Mouse (Mus musculus): Measurements from ENCODE around the gene Tob1. TPM values are rescaled to one million over a fixed set of nuclear protein-coding genes. Genes with fewer than 3 reads are reported as not detected.

Gene Tob1
- polyA plus RNA-seq, 1 experiment from 2014 or later = 30.0 TPM

DNA sequence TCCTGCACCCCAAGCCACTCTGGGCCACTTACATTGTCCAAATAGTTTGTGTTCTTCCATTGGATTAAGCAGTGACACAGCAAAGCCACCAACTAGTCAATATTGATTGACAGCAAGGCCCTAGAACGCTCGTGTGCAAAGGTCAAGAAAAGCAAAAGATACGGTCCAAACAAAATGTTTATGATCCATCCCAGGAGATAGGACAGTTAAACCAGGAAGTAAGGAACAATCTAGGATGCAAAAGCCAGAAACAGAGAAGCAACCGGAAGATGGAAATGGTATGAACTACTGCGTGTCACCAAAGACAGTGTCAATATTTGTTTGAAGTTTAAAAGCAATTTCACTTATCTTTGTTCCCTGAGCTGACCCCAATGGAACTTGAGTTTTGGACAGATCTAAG is 9.1 kb upstream of the Tob1 start:
- Histone ChIP-seq H3K36me3 (no peaks in the 10 kb centered on the region), H3K9me3 (no peaks in the 10 kb centered on the region), H3K27ac (no peak overlapping the region), H3K4me3 (no peak overlapping the region), H3K27me3 (no peaks in the 10 kb centered on the region), H3K4me1 (0 out of 2 replicates have a peak, but pooled peaks cover 3% of the 10 kb centered on the region), H3K9ac (no peak overlapping the region), H3K4me2 (replicated peaks) (no peak overlapping the region)
- 91% methylated on average over 5 of the region's 5 CpGs for WGBS
- ATAC-seq (ENCODE audit: low FRiP score, low read depth) = no peak

DNA sequence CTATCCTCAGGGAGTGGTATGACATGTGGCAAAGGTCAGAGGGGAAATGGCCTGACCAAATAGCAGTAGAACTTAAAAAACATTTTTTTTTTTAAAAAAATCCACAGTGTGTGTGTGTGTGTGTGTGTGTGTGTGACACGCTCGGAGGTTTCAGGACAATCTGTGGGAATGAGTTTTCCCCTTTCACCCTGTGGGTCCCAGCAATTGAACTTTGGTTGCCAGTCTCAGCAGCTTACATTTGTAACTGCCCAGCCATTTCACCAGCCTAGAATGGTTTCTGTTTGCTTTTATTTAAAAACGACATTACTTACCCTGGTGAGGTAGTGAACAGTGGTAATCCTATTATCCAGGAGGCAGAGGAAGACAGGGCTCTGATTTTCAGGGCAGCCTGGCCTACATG is 8.2 kb upstream of the Tob1 start:
- Histone ChIP-seq H3K36me3 (no peaks in the 10 kb centered on the region), H3K4me2 (replicated peaks) (no peak overlapping the region), H3K4me1 (0 out of 2 replicates have a peak, but pooled peaks cover 3% of the 10 kb centered on the region), H3K27me3 (no peaks in the 10 kb centered on the region), H3K27ac (no peak overlapping the region), H3K9ac (no peak overlapping the region), H3K9me3 (no peaks in the 10 kb centered on the region), H3K4me3 (no peak overlapping the region)
- ATAC-seq (ENCODE audit: low FRiP score, low read depth) = no peak
- 70% methylated on average over 3 of the region's 3 CpGs for WGBS

DNA sequence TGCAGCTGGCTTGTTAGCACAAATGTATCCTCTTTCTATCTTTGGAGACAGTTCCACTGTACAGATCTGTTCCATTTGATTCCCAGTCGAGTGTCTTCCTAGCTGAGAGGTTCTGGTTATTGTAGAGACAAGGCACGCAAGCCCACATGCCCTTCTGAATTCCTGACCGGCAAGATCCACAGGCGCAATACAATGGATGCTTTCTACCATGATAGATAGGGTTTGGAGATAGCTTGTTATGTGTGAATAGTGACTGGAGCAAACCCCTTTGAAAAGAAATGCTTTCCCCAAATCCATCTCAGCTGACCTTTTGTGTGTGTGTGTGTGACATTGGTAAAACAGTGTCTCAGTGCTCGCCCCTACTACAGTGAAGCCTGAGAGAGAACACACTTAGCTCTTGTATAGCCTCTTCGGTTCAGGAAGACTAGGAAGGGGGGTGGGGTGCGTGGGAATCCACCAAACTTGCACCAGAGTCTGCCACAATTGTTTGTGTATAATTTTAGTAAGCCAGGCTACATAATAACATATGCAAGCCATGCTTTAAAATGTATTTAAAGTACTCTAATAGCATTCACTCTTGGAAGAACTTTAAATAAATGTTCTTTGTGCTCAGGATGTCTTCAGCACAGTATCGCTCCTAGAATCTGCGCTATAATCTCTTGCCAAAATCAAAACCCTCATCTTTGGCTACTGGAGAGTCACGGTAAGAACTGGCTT is 4.7 kb upstream of the Tob1 start:
- Histone ChIP-seq H3K4me3 (no peak overlapping the region), H3K4me1 (peaks cover 6% of the 10 kb centered on the region; the same call in 1 of the 2 replicates), H3K27ac (no peak overlapping the region), H3K9ac (no peak overlapping the region), H3K4me2 (replicated peaks) (no peak overlapping the region), H3K9me3 (no peaks in the 10 kb centered on the region), H3K36me3 (no peaks in the 10 kb centered on the region), H3K27me3 (no peaks in the 10 kb centered on the region)
- no peak for ATAC-seq (ENCODE audit: low FRiP score, low read depth)
- 87% methylated on average over 10 of the region's 10 CpGs for WGBS

DNA sequence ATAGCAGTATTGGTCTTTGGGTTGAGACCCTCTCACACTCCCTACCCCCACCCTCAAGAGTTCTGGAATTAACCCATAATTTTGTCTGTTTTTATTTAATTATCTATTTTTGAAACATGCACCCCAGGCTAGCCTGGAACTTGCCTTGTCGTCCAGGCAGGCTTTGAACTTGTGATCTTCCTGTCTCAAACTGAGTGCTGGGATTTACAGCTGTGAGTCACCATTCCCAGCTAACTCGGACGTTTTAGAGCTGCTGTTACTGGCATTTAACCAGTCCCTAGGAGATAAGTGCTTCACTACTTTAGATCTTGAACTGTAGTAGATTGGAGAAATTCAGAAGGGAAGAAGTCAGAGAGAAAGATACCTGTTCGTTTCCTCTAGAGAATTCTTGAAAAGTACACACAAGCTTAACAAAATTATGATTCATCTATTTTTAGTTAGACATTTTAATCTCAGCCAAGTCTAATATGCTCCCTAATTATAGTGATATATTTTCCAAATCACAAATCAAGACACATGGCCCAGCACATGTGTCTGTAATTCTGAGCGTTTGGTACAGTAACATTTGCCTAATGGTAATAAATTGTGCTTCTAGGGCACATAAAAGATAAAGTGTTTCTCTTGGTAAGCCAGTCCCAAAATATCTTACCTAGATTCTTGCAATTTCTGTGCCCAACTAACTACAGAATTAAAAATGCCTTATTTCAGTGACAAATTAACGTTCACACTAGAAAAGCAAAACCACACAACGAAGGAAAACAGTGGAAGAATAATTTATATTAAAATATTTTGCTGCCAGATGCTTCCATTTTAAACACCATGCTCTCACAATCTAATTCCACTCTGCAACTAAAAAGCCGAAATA is 2.2 kb upstream of the Tob1 start:
- Histone ChIP-seq H3K4me1 (peaks cover 18% of the 10 kb centered on the region), H3K9me3 (no peaks in the 10 kb centered on the region), H3K36me3 (peaks cover 6% of the 10 kb centered on the region), H3K27me3 (no peaks in the 10 kb centered on the region), H3K9ac (no peak overlapping the region), H3K27ac (no peak overlapping the region; the same call in 1 of the 2 replicates), H3K4me3 (peak overlapping the region; percentile 54; the same call in 1 of the 2 replicates), H3K4me2 (replicated peaks) (peak overlapping the region; percentile 88)
- 33% methylated on average over 8 of the region's 8 CpGs for WGBS
- ATAC-seq (ENCODE audit: low FRiP score, low read depth) = no peak

DNA sequence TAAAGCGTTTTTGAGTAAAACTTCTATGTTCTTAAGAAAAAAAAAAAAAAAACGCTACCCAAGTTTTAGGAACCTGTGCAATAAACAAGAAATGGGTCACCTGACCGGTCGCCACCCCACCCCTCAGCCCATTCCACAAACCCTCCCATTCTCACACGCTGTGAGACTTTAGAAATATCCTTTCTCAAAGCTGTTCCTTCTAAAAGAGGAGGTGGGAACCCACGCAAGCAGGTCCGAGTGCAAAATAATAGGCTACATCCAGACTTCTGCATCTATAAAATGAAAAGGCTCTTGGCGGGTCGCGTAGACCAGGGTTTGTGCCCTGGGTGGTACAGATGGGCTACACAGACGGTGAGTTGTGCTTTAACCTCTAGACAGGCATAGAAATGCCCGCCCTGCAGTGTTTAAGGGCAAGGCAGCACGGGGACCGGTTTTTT is 1.5 kb upstream of the Tob1 start:
- no peak for ATAC-seq (ENCODE audit: low FRiP score, low read depth)
- WGBS = 1% methylated on average over 14 of the region's 14 CpGs
- H3K36me3 ChIP-seq = peaks cover 11% of the 10 kb centered on the region
- H3K27me3 ChIP-seq = no peaks in the 10 kb centered on the region
- H3K4me2 ChIP-seq (replicated peaks) = peak overlapping the region; percentile 88
- H3K4me1 ChIP-seq = peaks cover 23% of the 10 kb centered on the region
- H3K9me3 ChIP-seq = no peaks in the 10 kb centered on the region
- H3K27ac ChIP-seq = peak overlapping the region; percentile 91
- H3K4me3 ChIP-seq = peak overlapping the region; percentile 54
- H3K9ac ChIP-seq = peak overlapping the region; percentile 62

DNA sequence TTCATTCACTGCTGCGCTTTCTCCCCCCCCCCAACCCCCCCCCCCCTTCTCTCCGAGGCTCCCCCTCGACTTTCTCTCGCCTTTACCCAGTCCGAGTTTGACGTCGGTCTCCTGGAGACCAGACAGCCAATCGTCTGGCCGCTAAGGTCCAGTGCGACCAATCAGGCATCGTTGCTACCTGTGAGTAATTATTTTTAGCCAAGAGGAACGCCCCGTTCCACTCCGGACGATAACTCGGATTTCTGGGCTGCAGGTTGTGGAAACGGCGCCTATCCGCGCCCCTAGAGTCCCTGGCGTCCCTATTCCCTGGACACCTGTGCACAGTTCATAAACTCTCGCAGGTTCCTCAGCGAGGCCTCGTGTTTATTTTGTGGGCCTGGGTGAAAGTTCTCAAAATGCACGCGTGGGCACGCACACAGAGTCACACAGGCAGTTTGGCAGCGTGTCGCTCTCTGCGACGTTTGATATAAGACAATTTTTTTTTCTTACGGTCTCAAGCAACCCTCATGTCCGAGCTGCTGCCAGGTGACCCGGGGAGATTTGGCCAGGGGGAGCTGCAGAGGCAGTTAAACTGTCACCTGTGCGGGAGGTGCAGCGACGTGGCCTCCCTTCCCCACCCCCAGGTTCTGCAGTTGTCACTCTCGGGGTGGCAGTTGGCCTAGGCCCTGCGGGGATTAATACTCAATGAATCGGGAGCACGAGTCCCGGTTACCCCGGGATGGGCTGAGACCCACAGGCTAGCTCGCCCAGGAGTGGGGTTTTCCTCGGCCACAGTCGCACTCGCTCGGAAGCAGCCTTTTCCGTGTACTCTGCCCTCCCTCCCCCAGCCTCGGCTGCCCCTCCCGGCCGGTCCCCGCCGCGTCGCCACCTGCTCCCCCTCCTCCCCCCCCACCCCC is 815 bp upstream of the Tob1 start:
- Histone ChIP-seq H3K4me3 (peak overlapping the region; percentile 54), H3K9ac (peak overlapping the region; percentile 67), H3K4me1 (peaks cover 24% of the 10 kb centered on the region), H3K27me3 (no peaks in the 10 kb centered on the region), H3K27ac (peak overlapping the region; percentile 98), H3K36me3 (peaks cover 11% of the 10 kb centered on the region), H3K9me3 (no peaks in the 10 kb centered on the region), H3K4me2 (replicated peaks) (peak overlapping the region; percentile 88)
- WGBS = under 1% methylated on average over 52 of the region's 56 CpGs
- ATAC-seq (ENCODE audit: low FRiP score, low read depth) = peak; percentile 80

DNA sequence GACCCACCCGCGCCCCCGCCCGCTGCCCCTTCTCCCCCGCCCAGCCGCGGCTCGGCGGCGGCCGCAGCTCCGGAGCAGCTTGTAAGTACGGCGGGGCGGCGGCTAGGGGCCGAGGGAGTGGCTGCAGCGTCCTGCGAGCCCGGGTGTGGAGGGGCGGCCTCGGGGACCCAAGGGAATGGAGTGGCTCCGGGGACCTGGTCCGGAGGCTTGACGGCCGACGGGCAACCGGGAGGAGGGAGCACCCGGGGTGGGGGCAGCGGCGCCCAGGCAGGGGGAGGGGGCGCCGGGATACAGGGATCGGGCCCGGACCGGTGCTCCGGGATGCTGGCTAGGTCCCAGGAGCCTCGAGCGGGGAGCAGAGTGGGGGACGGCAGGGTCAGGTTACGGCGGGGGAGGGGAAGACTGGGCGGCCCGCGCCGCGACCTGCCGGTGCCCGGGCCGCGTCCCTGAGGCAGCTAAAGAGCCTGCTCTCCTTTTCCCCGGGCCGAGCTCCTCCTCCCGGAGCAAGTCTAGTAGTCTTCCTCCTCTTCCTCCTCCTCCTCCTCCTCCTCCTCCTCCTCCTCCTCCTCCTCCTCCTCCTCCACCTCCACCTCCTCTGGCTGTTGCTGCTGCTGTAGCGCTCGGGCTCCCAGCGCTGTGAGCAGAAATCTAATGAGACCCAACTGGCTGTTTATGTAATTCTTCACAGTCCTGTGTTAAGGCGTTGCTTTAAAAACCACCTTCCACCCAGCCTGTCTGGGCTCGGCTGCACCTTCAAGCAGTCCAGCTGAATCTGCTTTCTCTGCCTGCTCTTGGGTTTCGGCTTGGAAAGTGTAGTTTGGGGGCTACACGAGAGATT is 616 bp downstream of the Tob1 start:
- H3K4me1 ChIP-seq = peaks cover 33% of the 10 kb centered on the region

DNA sequence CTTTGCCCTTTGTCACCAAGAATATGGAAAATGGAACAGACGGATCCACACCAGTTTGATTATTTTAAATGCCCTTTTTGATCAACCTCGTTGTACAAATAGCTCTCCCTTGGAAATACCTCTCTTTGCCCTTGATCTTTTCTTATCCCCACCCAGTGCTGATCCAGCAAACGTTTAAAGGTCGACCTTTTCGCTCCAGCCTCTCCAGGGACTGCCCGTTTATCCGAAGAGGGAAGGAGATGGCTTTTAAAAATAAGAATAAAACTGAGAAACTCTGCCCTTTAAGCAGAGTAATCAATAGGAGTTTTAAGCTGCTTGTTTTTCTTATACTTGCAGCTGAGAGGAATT is 1.2 kb downstream of the Tob1 start:
- H3K36me3 ChIP-seq = peaks cover 11% of the 10 kb centered on the region

More for the DNA sequence above, 616 bp downstream of the Tob1 start:
- peak; percentile 14; the same call in 1 of the 2 replicates for ATAC-seq (ENCODE audit: low FRiP score, low read depth)
- peak overlapping the region; percentile 96 for H3K4me3 ChIP-seq
- peak overlapping the region; percentile 74 for H3K4me2 ChIP-seq (replicated peaks)
- H3K9me3 ChIP-seq = no peaks in the 10 kb centered on the region
- 1% methylated on average over 45 of the region's 61 CpGs for WGBS
- peaks cover 11% of the 10 kb centered on the region for H3K36me3 ChIP-seq
- H3K27me3 ChIP-seq = no peaks in the 10 kb centered on the region
- H3K27ac ChIP-seq = peak overlapping the region; percentile 99
- peak overlapping the region; percentile 95 for H3K9ac ChIP-seq

DNA sequence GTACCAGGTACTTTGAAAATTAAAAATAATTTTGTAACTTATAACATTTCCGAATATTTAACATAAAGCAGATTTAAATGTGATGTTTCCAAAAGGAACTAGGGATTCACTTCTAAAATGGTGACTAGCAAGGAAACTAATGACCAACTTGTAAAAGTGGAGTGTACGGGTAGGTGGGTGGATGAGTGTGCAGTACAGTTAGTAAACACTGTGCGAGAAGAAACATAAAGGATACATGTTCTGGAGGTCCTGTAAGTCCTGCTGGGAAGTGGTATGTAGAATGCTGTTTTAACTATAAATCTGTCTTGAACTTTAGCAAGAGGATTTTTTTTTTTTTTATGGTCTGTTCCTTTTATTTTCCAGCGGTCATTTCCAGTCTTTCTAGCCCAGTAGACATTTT is 1.7 kb downstream of the Tob1 start:
- 45% methylated on average over 4 of the region's 4 CpGs for WGBS
- peaks cover 11% of the 10 kb centered on the region for H3K36me3 ChIP-seq
- H3K4me2 ChIP-seq (replicated peaks) = peak overlapping the region; percentile 74
- peaks cover 34% of the 10 kb centered on the region for H3K4me1 ChIP-seq
- H3K4me3 ChIP-seq = peak overlapping the region; percentile 96
- no peak overlapping the region for H3K27ac ChIP-seq
- H3K27me3 ChIP-seq = no peaks in the 10 kb centered on the region
- no peak overlapping the region for H3K9ac ChIP-seq
- no peak for ATAC-seq (ENCODE audit: low FRiP score, low read depth)
- no peaks in the 10 kb centered on the region for H3K9me3 ChIP-seq

More for the DNA sequence above, 1.2 kb downstream of the Tob1 start:
- H3K4me1 ChIP-seq = peaks cover 34% of the 10 kb centered on the region
- no peaks in the 10 kb centered on the region for H3K9me3 ChIP-seq
- H3K4me2 ChIP-seq (replicated peaks) = peak overlapping the region; percentile 74
- peak overlapping the region; percentile 96 for H3K4me3 ChIP-seq
- H3K27ac ChIP-seq = peak overlapping the region; percentile 99
- no peaks in the 10 kb centered on the region for H3K27me3 ChIP-seq
- H3K9ac ChIP-seq = peak overlapping the region; percentile 95
- 1% methylated on average over 7 of the region's 7 CpGs for WGBS
- ATAC-seq (ENCODE audit: low FRiP score, low read depth) = no peak

DNA sequence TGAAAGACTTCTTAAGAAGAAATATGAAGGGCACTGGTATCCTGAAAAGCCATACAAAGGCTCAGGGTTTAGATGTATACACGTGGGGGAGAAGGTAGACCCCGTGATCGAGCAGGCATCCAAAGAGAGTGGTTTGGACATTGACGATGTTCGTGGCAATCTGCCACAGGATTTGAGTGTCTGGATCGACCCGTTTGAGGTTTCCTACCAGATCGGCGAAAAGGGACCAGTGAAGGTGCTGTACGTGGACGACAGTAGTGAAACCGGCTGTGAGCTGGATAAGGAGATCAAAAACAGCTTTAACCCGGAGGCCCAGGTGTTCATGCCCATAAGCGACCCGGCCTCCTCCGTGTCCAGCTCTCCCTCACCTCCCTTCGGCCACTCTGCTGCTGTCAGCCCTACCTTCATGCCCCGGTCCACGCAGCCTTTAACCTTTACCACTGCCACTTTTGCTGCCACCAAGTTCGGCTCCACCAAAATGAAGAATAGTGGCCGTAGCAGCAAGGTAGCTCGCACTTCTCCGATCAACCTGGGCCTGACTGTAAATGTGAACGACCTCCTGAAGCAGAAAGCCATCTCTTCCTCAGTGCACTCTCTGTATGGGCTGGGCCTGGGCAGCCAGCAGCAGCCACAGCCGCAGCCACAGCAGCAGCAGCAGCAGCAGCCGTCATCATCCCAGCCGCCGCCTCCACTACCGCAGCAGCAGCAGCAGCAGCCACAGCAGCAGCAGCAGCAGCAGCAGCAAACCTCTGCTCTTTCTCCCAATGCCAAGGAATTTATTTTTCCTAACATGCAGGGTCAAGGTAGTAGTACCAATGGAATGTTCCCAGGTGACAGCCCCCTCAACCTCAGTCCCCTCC is 2.7 kb downstream of the Tob1 start:
- Histone ChIP-seq H3K9ac (peak overlapping the region; percentile 45), H3K27me3 (no peaks in the 10 kb centered on the region), H3K4me2 (replicated peaks) (peak overlapping the region; percentile 74), H3K27ac (peak overlapping the region; percentile 33; the same call in 1 of the 2 replicates), H3K4me1 (peaks cover 38% of the 10 kb centered on the region), H3K9me3 (no peaks in the 10 kb centered on the region), H3K36me3 (peaks cover 11% of the 10 kb centered on the region), H3K4me3 (peak overlapping the region; percentile 96)
- 82% methylated on average over 29 of the region's 29 CpGs for WGBS
- ATAC-seq (ENCODE audit: low FRiP score, low read depth) = no peak
